Mouse (Mus musculus) naive thymus-derived CD4-positive, alpha-beta T cell, adult 2 months (primary cell): Measurements from ENCODE around the gene Dlg5.

Experiments
- DNase-seq: peaks from one replicate; pipeline ENCODE4 v3.0.0-alpha.2; 2011; ENCODE audit warnings: low read depth

Gene Dlg5

DNA sequence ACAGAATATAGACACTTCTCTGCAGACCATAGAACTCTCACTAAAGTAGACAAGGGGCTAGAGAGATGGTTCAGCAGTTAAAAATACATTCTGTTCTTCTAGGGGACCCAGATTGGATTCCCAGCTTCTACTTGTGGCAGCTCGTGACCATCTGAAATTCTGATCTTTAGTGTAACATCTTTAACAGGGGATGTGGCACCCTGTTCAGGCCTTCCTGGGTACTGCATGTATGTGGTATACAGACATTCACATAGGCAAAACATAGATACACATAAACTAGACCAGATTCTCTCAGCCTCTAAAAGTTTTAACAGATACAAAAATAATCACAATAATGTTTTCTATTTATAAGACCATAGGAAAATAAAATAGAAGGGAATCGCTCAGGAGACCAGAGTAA is 120.7 kb downstream of the Dlg5 start:
- DNase-seq: no peak

DNA sequence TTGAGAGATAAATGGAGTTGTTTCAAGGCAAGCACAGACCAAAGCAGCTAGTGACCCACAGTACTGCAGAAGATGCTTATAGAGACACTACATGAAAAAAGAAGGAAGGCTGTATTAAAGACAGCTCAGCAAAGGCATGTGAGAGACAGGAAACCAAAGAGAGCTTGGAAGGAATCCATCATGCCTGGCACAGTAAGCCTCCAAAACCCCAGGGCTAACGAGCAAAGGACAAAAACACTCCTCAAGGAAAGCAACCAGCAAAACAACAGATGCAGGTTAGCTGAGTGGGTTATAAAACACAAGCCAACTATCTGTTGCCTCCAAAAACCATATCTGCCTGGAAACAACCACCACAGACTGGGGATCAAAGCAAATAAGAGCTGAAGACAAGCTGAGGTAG is 121.5 kb downstream of the Dlg5 start:
- DNase-seq: no peak

DNA sequence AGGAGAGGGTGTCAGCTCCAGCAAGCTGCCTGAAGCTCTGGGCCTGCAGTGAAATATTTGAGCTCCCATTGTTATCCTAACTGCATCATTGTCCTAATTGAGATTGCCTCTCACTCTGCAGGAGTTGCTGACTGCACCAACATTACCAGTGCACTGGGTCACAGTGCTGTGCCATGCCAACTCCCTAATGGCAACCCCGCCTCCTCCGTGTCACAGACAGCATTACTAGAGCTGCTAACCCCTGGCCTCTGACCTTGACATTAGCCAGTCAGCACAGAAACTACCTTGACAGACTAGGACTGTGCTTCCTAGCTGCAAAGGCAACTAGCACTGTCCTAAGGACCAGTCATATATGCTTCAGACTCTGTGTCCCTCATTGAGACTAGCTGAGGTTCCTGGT is 139.0 kb downstream of the Dlg5 start:
- DNase-seq: no peak

DNA sequence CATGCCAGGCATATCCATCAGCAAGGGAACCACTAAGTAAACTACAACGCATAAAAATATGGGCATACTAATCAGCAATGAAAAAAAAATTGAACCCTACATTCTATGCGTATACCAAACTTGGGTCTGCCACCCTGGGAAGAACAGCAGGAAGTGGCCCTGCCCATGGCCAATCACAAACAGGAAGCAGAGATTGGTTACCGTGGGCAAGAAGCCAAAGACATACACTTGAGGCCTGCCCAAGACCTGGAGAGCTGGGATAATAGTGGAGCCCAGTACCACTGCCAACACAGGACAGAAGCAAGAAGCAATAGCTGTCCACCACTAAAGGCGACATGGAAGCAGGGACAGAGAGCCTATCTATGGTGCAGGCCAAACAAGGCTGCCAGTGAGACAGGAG is 146.9 kb downstream of the Dlg5 start:
- no peak for DNase-seq

DNA sequence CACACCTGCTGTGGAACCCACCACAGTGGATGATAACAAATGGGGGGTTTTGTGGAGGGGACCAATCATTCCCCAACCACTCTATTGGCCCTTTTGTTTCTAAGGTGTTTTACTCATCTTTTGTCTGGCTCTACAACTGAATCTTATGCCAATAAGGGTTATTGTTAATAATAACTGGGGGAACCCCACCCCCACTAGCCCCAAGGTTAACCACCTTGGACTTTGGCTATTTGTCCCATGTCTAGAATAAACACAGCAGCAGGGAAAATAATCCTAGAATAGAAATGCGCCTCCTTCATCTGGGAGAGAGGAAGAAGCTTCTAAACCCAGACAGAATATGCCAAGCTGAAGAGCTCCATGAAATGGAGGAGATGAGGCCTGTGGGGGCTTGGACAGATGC is 151.1 kb downstream of the Dlg5 start:
- no peak for DNase-seq

DNA sequence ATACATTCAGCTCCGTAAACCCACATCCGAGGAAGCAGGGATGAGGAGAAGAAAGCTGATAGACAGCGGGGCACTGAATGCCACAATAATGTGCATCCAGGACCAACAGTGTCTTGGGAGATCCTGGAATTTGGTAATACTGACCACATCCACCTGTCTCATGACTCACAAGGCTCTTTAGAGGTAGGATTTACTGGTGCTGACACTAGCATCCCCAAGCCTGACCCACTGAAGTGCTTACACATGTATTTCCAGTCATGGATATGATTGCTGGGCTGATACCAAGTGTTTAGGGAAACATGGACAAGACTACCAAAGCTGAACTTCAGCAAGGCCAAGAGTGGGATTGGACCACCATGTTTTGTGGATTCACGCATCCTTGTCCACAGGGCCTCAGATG is 152.5 kb downstream of the Dlg5 start:
- DNase-seq: no peak

DNA sequence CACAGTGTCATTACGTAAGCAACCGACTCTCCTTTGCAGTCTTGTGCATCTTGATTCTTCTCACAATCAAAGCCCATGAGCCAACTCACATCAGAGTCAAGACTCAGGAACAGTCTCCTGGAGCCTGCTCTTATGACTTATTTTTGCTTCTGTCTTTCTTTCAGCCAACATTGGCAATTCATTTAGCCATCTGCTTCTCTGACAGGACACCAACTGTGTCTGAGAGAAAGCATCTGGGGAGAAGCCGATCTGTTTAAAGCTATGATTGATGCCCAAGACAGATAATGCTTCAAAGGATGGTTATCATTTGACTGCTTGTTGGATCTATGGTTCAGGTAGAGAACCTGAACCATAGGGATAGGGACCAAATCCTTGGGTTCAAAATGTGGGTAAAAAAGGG is 153.3 kb downstream of the Dlg5 start:
- DNase-seq: no peak

DNA sequence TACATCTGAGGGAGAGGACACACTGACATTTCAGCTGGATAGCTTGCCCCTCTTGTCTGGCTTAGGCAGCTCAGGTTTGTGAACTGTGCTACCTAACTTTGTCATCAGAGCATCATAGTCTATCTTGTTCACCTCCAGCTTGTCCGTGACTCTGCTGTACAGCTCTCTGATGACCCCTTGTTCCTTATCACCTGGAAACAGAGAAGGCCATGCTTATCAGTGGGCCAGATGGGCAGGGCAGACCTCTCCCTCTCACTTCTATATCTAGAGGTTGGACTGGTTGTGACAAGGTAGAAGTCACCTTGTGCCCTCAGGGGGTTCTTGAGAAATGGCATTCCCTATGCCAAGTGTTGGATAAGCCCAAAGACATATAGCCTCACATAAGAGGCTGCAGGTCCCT is 154.9 kb downstream of the Dlg5 start:
- DNase-seq: no peak

DNA sequence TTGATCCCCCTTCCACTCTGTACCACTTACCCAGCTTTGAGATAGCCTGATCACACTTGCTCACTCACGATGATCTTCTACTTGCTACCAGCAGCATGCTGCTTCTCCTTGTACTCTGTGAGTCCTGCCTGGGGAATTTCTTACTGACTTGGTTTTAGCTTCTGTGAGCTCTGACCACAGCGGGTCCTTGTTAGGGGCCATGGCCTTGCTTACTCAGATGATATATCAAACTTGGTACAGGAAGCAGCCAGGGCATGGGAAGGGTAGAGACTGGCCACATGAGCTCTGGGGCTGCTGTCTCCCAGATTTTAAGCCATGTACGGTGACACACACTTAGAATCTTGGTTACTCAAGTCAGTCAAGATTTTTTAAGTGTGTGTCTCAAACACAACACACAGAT is 156.5 kb downstream of the Dlg5 start:
- DNase-seq: no peak

DNA sequence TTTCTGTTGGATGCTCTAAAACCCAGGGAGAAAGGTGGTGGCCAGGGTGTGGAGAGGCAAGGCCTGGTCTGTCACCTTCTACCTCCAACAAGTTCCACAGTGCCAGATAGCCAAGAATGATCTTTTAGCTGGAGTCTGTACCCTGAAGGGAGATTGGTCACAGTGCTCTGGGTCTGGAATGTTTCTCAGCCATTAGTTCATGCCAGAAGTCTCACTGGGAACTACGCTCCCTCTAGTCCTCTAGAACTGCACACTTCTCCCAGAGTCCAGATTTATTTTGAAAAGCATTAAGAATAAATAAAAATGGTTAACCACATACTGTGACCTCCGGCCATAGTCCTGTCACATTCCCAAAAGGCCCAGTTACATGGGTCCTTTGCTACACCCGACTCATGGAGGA is 158.3 kb downstream of the Dlg5 start:
- DNase-seq: no peak

DNA sequence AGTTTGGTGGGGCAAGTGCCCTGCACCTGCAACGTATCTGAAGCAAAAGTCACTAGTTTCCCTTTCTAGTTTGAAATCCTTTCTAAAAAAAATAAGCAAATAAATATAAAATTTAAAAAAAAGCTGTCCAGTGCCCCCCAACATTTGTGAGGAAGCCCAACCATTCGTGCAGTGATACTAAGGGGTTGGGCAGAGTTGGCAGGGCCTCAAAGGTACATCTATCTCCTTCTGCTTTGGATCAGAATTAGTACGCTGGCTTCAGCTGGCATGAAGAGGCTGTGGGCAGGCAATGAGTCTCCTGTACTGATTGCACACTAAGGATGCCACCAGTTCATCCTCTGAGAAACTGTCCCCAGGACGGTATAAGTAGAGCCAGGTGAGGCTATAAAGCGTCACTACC is 159.2 kb downstream of the Dlg5 start:
- no peak for DNase-seq
